Mouse (Mus musculus) testis, adult 2 months (tissue): ENCODE data around the gene Klf17.

ENCODE experiments used
- CTCF ChIP-seq: fragments of 200-500 bp; IDR thresholded peaks from 2 replicates; pipeline ENCODE4 v1.5.1; 2012; ENCODE audit warnings: low read depth, mild to moderate bottlenecking, inconsistent platforms, low read length, moderate library complexity; ENCODE audit not compliant: control insufficient read depth, insufficient read depth, insufficient replicate concordance
- POLR2A ChIP-seq: fragments of 200-500 bp; IDR thresholded peaks from 2 replicates; pipeline ENCODE4 v1.6.1; 2012; ENCODE audit warnings: low read depth, mild to moderate bottlenecking, inconsistent platforms, low read length, moderate library complexity; ENCODE audit not compliant: control insufficient read depth

DNA sequence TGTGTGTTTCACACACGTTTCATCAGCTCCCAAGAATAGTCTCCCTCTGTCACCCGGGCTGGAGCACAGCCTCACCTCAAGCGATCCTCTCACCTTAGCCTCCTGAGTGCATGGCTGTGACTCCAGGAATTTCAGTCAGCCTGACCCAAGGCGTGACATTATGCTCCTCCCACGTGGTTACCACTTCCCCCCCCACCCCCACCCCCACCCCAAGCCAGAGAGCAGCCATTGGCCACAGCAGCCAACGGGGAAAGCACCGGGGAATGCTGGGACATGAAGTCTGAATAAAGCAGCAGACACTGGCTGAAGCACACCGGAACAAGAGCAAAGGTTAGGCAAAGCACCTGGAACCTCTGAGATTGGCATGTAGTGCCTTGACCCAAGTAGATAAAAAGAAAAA is 21.5 kb upstream of the Klf17 start:
- no peak for TF ChIP-seq CTCF
- no peak for TF ChIP-seq POLR2A
